Mouse (Mus musculus) leukemia stem cell, adult 10-12 weeks (primary cell): ENCODE data around the gene Prr30. TPM values are rescaled to one million over a fixed set of nuclear protein-coding genes. Genes with fewer than 3 reads are reported as not detected.

Experiments used
- polyA plus RNA-seq: library from polyadenylated mRNA; stranded (reverse); fragments of >175 nt; gene quantifications from 2 replicates; pipeline ENCODE4 v1.2.3, GENCODE M21; 2012; ENCODE audit warnings: low replicate concordance

Gene Prr30
- polyA plus RNA-seq, result not detected in 2 replicates

DNA sequence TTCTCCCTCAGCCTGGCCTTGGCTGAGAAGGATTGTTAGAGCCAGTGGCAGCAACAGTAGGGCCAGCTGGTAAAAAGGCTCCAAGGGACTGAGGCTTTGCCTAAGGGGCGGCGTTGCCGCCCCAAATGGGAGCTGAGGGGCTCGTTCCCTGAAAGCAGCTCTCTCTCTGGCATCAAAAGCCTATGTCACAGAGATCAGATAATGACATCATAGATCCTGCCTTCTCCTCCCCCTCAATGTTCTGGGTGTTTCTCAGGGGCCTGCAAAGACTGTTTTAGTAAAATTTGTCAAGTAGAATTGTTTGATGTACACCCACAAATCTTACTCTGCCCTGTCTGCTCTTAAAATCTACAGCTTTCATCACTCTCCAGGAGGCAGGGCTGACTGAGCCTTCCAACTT lies at the start of gene Prr30:
Gene Prr30, minus strand, starts transcription at position 101 of the 400 bp plus-strand sequence.

